25 mouse cellular contexts compared by ENCODE assay signal in genomic region chr7:34235602-34236001, GRCm38 (mm10). TPM values are rescaled to one million over a fixed set of nuclear protein-coding genes. Genes with fewer than 3 reads are reported as not detected.
DNase-seq lines count a peak whose midpoint lies in the region; ATAC-seq and TF ChIP-seq lines count a peak whose summit lies in the region.
"Had no signal": no experiment of that assay in that cellular context is flagged by ENCODE, and none has a peak within 500 bp of the region (broad histone marks: within the 10 kb centered on the region; RNA-seq: fewer than 3 reads in every experiment).

No protein-coding gene starts in this region.

- no peak overlapping the region for H3K4me3 ChIP-seq in forebrain, embryonic 11.5 days (ENCODE audit: low read depth, low read length)
- no peak overlapping the region for H3K4me3 ChIP-seq in forebrain, embryonic 12.5 days (replicated peaks)
- H3K4me3 ChIP-seq in midbrain, postnatal 0 days (ENCODE audit: low read depth, low read length) = no peak overlapping the region
- H3K4me3 ChIP-seq in midbrain, embryonic 15.5 days = no peak overlapping the region

- H3K4me2 ChIP-seq in forebrain, embryonic 11.5 days (ENCODE audit: low read depth, low read length, severe bottlenecking) = no peak overlapping the region
- no peak overlapping the region for H3K4me2 ChIP-seq in forebrain, embryonic 12.5 days
- H3K4me2 ChIP-seq in midbrain, postnatal 0 days (ENCODE audit: low read depth, low read length, poor library complexity, severe bottlenecking) = no peak overlapping the region
- no peak overlapping the region for H3K4me2 ChIP-seq in midbrain, embryonic 15.5 days

- no peak for ATAC-seq in forebrain, embryonic 11.5 days (replicated peaks; ENCODE audit: low FRiP score)
- no peak for ATAC-seq in forebrain, embryonic 12.5 days (ENCODE audit: low FRiP score)
- ATAC-seq in midbrain, postnatal 0 days (ENCODE audit: low FRiP score) = no peak
- no peak for ATAC-seq in midbrain, embryonic 15.5 days (replicated peaks)
- ATAC-seq: forebrain, embryonic 16.5 days; hindbrain, embryonic 16.5 days had no signal

- H3K27me3 ChIP-seq in forebrain, embryonic 11.5 days (ENCODE audit: control insufficient read depth, insufficient read depth, low read length) = no peaks in the 10 kb centered on the region
- H3K27me3 ChIP-seq in forebrain, embryonic 12.5 days = no peaks in the 10 kb centered on the region
- no peaks in the 10 kb centered on the region for H3K27me3 ChIP-seq in midbrain, postnatal 0 days (ENCODE audit: insufficient read depth, low read length)
- H3K27me3 ChIP-seq in midbrain, embryonic 15.5 days (replicated peaks) = no peaks in the 10 kb centered on the region
- H3K27me3 ChIP-seq: embryonic facial prominence, embryonic 15.5 days; hindbrain, embryonic 12.5 days had no signal

- no peak overlapping the region for H3K9ac ChIP-seq in forebrain, embryonic 11.5 days (ENCODE audit: low read length)
- no peak overlapping the region for H3K9ac ChIP-seq in forebrain, embryonic 12.5 days
- H3K9ac ChIP-seq in midbrain, postnatal 0 days (replicated peaks; ENCODE audit: low read length, poor library complexity, severe bottlenecking) = no peak overlapping the region
- no peak overlapping the region for H3K9ac ChIP-seq in midbrain, embryonic 15.5 days

- peaks cover 5% of the 10 kb centered on the region for H3K4me1 ChIP-seq in forebrain, embryonic 11.5 days (replicated peaks; ENCODE audit: control insufficient read depth, insufficient read depth, low read length)
- peaks cover 10% of the 10 kb centered on the region for H3K4me1 ChIP-seq in forebrain, embryonic 12.5 days
- no peaks in the 10 kb centered on the region for H3K4me1 ChIP-seq in midbrain, postnatal 0 days (ENCODE audit: insufficient read depth, low read length)
- H3K4me1 ChIP-seq in midbrain, embryonic 15.5 days = peaks cover 16% of the 10 kb centered on the region

- H3K36me3 ChIP-seq in forebrain, embryonic 11.5 days (ENCODE audit: control insufficient read depth, insufficient read depth, low read length) = no peaks in the 10 kb centered on the region; the same call in 1 of the 2 replicates
- H3K36me3 ChIP-seq in forebrain, embryonic 12.5 days (replicated peaks) = peaks cover 41% of the 10 kb centered on the region
- peaks cover 29% of the 10 kb centered on the region for H3K36me3 ChIP-seq in midbrain, postnatal 0 days (ENCODE audit: insufficient read depth, low read length)
- peaks cover 22% of the 10 kb centered on the region for H3K36me3 ChIP-seq in midbrain, embryonic 15.5 days (replicated peaks)

- no peaks in the 10 kb centered on the region for H3K9me3 ChIP-seq in forebrain, embryonic 11.5 days (ENCODE audit: control insufficient read depth, low read length)
- H3K9me3 ChIP-seq in forebrain, embryonic 12.5 days = no peaks in the 10 kb centered on the region
- no peaks in the 10 kb centered on the region for H3K9me3 ChIP-seq in midbrain, postnatal 0 days (ENCODE audit: low read length)
- H3K9me3 ChIP-seq in midbrain, embryonic 15.5 days = no peaks in the 10 kb centered on the region
- H3K9me3 ChIP-seq: embryonic facial prominence, embryonic 15.5 days; forebrain, embryonic 10.5 days; hindbrain, embryonic 12.5 days had no signal

- TF ChIP-seq CTCF in midbrain, postnatal 0 days (IDR thresholded peaks at IDR 0.05) = peak; percentile 1; the same call in 1 of the 2 replicates

- no peak overlapping the region; the same call in 1 of the 2 replicates for H3K27ac ChIP-seq in forebrain, embryonic 11.5 days (ENCODE audit: low read depth, low read length)
- no peak overlapping the region for H3K27ac ChIP-seq in forebrain, embryonic 12.5 days
- H3K27ac ChIP-seq in midbrain, postnatal 0 days (ENCODE audit: low read depth, low read length) = no peak overlapping the region
- no peak overlapping the region for H3K27ac ChIP-seq in midbrain, embryonic 15.5 days

- peak; percentile 47 for DNase-seq in forebrain, embryonic 11.5 days (ENCODE audit: low spot score)
- no peak for DNase-seq in midbrain, postnatal 0 days (ENCODE audit: low spot score)
- peak; percentile 40 for DNase-seq in ES-CJ7 (ENCODE audit: low read depth, low spot score)
- peak; percentile 23 for DNase-seq in induced T-regulatory cell, adult 2 months (ENCODE audit: low read depth)
- no peak for DNase-seq in gastrocnemius, postnatal 14 days
- DNase-seq: adrenal gland, adult 2 months; adrenal gland, postnatal 36 days; cerebellum, adult 18-20 months; gastrocnemius, postnatal 25 days; heart, postnatal 10 days; heart, postnatal 4 days; kidney, adult 11 months had no signal

- intact Hi-C loops in gastrocnemius, postnatal 14 days (cut with DNase I; ENCODE audit: low total_unique reads) = no loop called here

- 85% methylated on average over 5 of the region's 5 CpGs for WGBS in forebrain, embryonic 11.5 days
- 77% methylated on average over 5 of the region's 5 CpGs for WGBS in forebrain, embryonic 12.5 days
- 88% methylated on average over 5 of the region's 5 CpGs for WGBS in midbrain, postnatal 0 days
- WGBS in midbrain, embryonic 15.5 days = 82% methylated on average over 5 of the region's 5 CpGs

RNA-seq across cellular contexts. Expression of gene Gpi1, which starts 5.5 kb away (rescaled TPM):
- 376 and 377 TPM in 2 replicates for polyA plus RNA-seq in forebrain, embryonic 11.5 days (2014; fragmentation: Nextera tagmentation; extraction: Ambion mirVana)
- polyA plus RNA-seq in forebrain, embryonic 12.5 days (2016; fragmentation: Nextera tagmentation; extraction: Ambion mirVana) = 260 and 266 TPM in 2 replicates
- 300 and 325 TPM in 2 replicates for total RNA-seq in midbrain, postnatal 0 days (2014; rRNA removed)
- polyA plus RNA-seq in midbrain, postnatal 0 days (2015; fragmentation: Nextera tagmentation; extraction: Ambion mirVana) = 357 and 374 TPM in 2 replicates
- polyA plus RNA-seq in midbrain, embryonic 15.5 days (2015; fragmentation: Nextera tagmentation; extraction: Ambion mirVana) = 245 and 254 TPM in 2 replicates
- 1,000 to 10,000 TPM; 1,010 to 1,102 TPM for total RNA-seq in gastrocnemius, postnatal 14 days (2021)

RNA-seq across cellular contexts. Expression of gene Gm6096, which starts 15.2 kb away (rescaled TPM):
- 0.60 TPM in 1 of 2 replicates, not detected in the other for polyA plus RNA-seq in forebrain, embryonic 11.5 days (2014; fragmentation: Nextera tagmentation; extraction: Ambion mirVana)
- polyA plus RNA-seq in forebrain, embryonic 12.5 days (2016; fragmentation: Nextera tagmentation; extraction: Ambion mirVana) = not detected in 2 replicates
- not detected in 2 replicates for total RNA-seq in midbrain, postnatal 0 days (2014; rRNA removed)
- polyA plus RNA-seq in midbrain, postnatal 0 days (2015; fragmentation: Nextera tagmentation; extraction: Ambion mirVana) = not detected in 2 replicates
- polyA plus RNA-seq in midbrain, embryonic 15.5 days (2015; fragmentation: Nextera tagmentation; extraction: Ambion mirVana) = 0.72 TPM in 1 of 2 replicates, not detected in the other
- not detected for total RNA-seq in gastrocnemius, postnatal 14 days (2021)
- total RNA-seq: adrenal gland, adult 2 months; adrenal gland, postnatal 36 days; gastrocnemius, postnatal 25 days; granulocyte monocyte progenitor cell, adult 5-6 weeks; heart, postnatal 10 days; heart, postnatal 4 days; MEL had no signal
- polyA plus RNA-seq: adrenal gland, adult 2 months; embryonic facial prominence, embryonic 11.5 days; embryonic facial prominence, embryonic 15.5 days; erythroblast, embryonic 14.5 days; forebrain, embryonic 10.5 days; frontal cortex, adult 2 months; hindbrain, embryonic 12.5 days; intestine, embryonic 14.5 days had no signal

RNA-seq across cellular contexts. Expression of gene Pdcd2l, which starts 39.1 kb away (rescaled TPM):
- polyA plus RNA-seq in forebrain, embryonic 11.5 days (2014; fragmentation: Nextera tagmentation; extraction: Ambion mirVana) = 62.3 and 66.5 TPM in 2 replicates
- 64.1 and 67.5 TPM in 2 replicates for polyA plus RNA-seq in forebrain, embryonic 12.5 days (2016; fragmentation: Nextera tagmentation; extraction: Ambion mirVana)
- 35.0 and 39.7 TPM in 2 replicates for total RNA-seq in midbrain, postnatal 0 days (2014; rRNA removed)
- 64.4 and 68.0 TPM in 2 replicates for polyA plus RNA-seq in midbrain, postnatal 0 days (2015; fragmentation: Nextera tagmentation; extraction: Ambion mirVana)
- polyA plus RNA-seq in midbrain, embryonic 15.5 days (2015; fragmentation: Nextera tagmentation; extraction: Ambion mirVana) = 80.2 and 86.5 TPM in 2 replicates
- total RNA-seq in gastrocnemius, postnatal 14 days (2021) = 10 to 100 TPM; 17.1 to 17.6 TPM

Comparison
In these comparisons a context has a peak if more than half of its experiments do, and no peak if none do; other contexts are left out.
1. DNase-seq: peak in forebrain, embryonic 11.5 days (single experiment), ES-CJ7 (single experiment) and induced T-regulatory cell, adult 2 months (single experiment); none in midbrain, postnatal 0 days (single experiment) and gastrocnemius, postnatal 14 days (single experiment).